Mouse (Mus musculus) spleen, postnatal 0 days (tissue): ENCODE measurements around the gene Cep131. TPM values are rescaled to one million over a fixed set of nuclear protein-coding genes. Genes with fewer than 3 reads are reported as not detected.

Experiments
- microRNA counts: library from miRNA; unstranded; fragments of <30 nt; microRNA quantifications from one replicate; lab custom pipeline; 2015
- polyA plus RNA-seq: library from polyadenylated mRNA; unstranded; fragments of >200 nt; fragmentation: Nextera tagmentation; extraction: Ambion mirVana; gene quantifications from 2 replicates; pipeline ENCODE4 v1.2.1, GENCODE M21; 2015

The Cep131 gene
- 6.4 and 8.5 TPM in 2 replicates for polyA plus RNA-seq

GRCm38 (mm10) chr11:120086702-120087152 lies at the start of gene Cep131:
Gene Cep131, minus strand, starts transcription at chr11:120086827.

GRCm38 (mm10) chr11:120098588-120099511 lies 12.2 kb upstream of the Cep131 start, which contains the start of the genes Tepsin and Ndufaf8:
Gene Tepsin, minus strand, starts transcription at chr11:120098731.
Gene Ndufaf8, plus strand, starts transcription at chr11:120098928.

GRCm38 (mm10) chr11:120046553-120047191 lies 40.0 kb downstream of the Cep131 start, which contains the start of gene Aatk:
Gene Aatk, minus strand, starts transcription at chr11:120047167.

MicroRNAs encoded within 50 kb of the gene (microRNA counts, 519-probe panel; counts per million panel counts)
- microRNA mmu-miR-338-3p (lab: Ali Mortazavi, UCI) = 4,707 counts per million, percentile 25 among the panel's probes with 10 or more counts
- 88.3 counts per million for microRNA mmu-miR-338-5p (lab: Ali Mortazavi, UCI)

Other genes starting within 250 kb of the Cep131 start
- gene Chmp6, start 173.4 kb downstream of the Cep131 start, polyA plus RNA-seq = 38.4 and 45.6 TPM in 2 replicates
- 3.3 and 4.6 TPM in 2 replicates for gene Baiap2, start 144.1 kb downstream of the Cep131 start, polyA plus RNA-seq
- 1.4 and 2.0 TPM in 2 replicates for gene Aatk, start 39.7 kb downstream of the Cep131 start, polyA plus RNA-seq
- gene Tepsin, start 11.9 kb upstream of the Cep131 start, polyA plus RNA-seq = 5.5 and 7.6 TPM in 2 replicates
- gene Ndufaf8, start 12.1 kb upstream of the Cep131 start, polyA plus RNA-seq = 77.7 and 87.8 TPM in 2 replicates
- gene Slc38a10, start 64.5 kb upstream of the Cep131 start, polyA plus RNA-seq = 36.2 and 41.7 TPM in 2 replicates
- 2.6 and 4.8 TPM in 2 replicates for gene Bahcc1, start 146.1 kb upstream of the Cep131 start, polyA plus RNA-seq